Mouse (Mus musculus): ENCODE results near the gene Tspoap1.

The Tspoap1 gene

GRCm38 (mm10) chr11:87745632-87746555 is 14.4 kb upstream of the Tspoap1 start:
- DNase-seq (ENCODE audit: low spot score), result no peak

DNA sequence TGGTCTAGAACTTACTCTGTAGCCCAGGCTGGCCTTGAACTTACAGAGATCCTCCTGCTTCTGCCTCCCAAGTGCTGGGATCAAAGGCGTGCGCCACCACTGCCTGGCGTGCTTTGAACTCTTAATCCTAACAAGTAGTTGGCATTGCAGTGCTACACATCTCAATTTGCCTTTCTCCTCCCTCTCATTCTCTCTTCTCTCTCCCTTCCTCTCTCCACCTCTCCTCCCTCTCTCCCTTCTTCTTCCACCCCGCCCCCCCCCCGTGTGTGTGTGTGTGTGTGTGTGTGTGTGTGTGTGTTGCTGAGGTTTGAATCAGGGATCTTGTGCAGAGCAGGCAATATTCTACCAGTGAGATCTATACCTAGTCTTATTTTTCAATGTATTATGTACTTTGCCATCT is 13.0 kb upstream of the Tspoap1 start:
- DNase-seq (ENCODE audit: low spot score), result no peak

- no peak for DNase-seq (ENCODE audit: low spot score)
These were observed 12.6 kb upstream of the Tspoap1 start for GRCm38 (mm10) chr11:87747716-87748115.

DNA sequence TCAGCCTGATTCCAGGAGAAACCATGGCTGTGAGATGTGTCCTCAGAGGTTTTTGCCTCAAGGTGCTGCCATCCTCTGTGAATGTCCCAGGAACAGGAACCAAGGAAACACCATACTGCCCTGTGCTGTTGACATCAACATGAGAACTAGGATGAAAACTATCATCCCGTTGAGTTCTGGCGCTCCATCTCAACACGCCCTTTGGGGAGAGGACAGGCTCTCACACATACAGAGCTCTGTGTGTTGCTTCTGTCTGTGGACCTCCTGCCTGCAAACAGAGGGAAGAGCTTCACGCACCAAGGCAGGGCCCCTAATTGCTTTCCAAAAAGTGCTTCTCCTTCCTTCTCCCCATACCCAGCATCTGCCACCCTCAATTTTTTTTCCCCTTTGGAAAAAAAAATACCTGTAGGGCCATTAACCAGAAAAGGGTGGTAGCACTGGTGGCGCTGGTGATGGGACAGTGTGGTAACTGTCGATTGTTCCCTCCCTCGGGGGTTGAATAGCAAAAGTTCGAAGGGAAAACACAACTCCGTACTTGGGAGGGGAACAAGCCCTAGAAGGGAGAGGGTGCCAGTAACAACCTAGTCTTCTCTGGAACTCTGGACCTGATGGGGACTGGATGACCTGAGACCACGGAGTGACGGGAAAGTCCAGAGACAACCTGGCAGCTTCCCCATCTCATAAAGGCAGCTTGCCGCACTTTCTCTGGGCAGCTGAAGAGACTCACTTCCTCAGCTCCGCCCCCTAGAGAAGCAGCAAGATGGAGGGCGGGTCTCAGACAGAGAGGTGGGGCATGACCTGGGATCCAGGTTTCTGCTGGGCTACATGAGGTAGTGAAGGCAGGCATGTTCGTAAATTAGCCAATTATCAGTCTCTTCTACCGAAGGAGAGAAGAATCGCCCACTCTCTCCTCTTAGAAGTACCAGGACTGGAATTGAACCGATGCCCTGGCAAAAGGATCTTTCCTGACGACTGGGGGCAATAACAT is 11.9 kb upstream of the Tspoap1 start:
- no peak for DNase-seq (ENCODE audit: low spot score)

- no peak for DNase-seq (ENCODE audit: low spot score)
These were observed 10.9 kb upstream of the Tspoap1 start for GRCm38 (mm10) chr11:87749192-87750042.

DNA sequence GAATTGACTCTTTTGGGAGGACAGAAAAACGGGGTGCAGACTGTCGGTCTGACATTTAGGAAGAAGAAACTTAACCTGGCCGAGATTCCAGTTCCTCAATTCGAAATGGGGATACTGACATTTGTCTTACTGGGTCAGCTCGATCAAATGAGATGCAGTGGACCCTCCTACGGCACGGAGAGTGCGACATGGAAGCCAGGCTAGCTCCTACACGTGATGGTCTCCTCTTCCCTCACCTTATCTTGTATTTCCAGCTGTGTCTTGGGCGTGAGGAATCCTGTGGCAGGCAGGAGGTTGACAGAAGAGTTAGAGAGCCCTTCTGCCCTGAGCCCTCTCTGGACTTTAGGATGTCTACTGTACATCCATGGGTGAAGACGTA is 10.3 kb upstream of the Tspoap1 start:
- DNase-seq (ENCODE audit: low spot score), result no peak

- DNase-seq (ENCODE audit: low spot score), result no peak
These were observed 9.8 kb upstream of the Tspoap1 start for GRCm38 (mm10) chr11:87750521-87750920.

DNA sequence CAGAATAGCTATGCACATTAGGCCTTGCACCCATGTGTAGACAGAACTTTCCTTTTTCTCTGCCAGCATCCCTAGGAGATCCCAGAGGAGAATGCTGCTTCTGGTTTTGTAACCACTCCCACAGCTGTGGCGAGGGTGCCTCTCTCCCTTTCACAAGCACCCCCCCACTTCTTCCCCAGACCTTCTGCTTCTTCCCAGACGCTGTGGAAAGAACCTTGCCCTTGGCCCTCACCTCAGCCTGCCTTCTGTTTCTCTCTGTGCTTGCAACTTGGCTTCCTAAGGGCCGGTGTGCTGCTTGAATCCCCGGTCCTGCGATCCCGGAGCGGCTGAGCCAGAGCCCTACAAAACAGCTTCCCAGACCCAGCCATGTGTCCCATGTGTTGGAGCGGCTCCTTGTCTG is 9.3 kb upstream of the Tspoap1 start:
- no peak for DNase-seq (ENCODE audit: low spot score)

DNA sequence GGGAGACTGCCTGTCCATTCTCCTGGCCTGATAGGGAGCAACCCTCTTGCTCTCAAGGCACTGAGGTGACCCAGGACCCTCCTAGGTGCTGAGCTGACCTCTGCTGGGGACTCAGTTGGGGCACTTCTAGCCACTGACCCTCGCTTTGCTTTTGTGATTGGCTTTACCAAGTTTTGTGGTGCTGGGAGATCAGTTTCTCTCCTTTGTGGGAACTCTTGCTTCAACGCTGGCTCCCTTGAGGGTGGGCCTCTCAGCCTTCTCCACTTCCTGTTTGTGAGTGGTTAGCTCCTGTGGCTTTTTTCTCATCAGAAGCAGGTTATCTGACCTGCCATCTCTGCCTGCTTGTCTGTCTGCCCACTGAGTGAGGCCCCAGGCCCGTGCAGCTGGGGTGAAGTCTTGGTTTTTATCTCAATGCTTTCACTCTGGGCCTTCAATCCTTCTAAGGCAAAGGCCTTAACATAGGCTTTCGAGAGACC is 8.8 kb upstream of the Tspoap1 start:
- no peak for DNase-seq (ENCODE audit: low spot score)

DNA sequence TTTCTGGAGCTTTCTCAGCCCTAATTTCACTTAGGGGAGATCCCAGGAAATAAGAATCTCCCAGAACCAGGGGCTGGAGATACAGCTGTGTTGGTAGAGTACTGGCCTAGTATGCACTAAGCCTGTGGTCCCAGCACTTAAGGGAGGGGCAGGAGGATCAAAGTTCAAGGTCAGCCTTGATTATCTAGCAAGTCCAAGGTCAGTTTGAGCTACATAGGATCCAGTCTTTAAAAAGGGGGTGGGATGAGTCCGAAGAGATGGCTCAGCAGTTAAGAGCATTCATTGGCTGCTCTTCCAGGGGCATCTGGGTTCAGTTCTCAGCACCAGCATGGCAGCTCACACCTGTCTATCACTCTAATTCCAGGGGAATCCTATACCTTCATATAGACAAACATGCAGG is 8.0 kb upstream of the Tspoap1 start:
- no peak for DNase-seq (ENCODE audit: low spot score)

DNA sequence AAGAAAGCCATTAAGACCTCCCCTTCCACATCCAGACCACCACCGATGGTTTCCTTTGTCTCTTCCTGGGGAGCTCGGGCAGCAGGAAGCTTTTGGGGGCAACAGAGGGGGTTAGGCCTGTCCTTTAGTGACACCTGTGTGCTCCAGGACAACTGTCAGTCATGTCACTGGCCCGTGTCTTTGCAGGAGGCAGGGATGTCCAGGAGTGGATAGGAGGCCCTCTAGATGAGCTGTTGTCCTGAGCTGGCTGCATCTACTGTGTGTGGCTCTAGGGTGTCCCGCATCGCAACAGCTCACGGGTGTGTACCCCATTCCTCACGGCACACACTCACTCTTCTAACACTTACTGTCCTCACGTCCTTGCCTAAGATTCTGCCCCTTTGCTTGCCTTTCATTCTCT is 7.1 kb upstream of the Tspoap1 start:
- DNase-seq (ENCODE audit: low spot score), result no peak

GRCm38 (mm10) chr11:87753891-87754501 is 6.3 kb upstream of the Tspoap1 start:
- DNase-seq (ENCODE audit: low spot score), result no peak

- DNase-seq (ENCODE audit: low spot score), result no peak
These were observed 5.7 kb upstream of the Tspoap1 start for GRCm38 (mm10) chr11:87754603-87755002.

GRCm38 (mm10) chr11:87755360-87756017 is 4.9 kb upstream of the Tspoap1 start:
- DNase-seq (ENCODE audit: low spot score), result no peak

DNA sequence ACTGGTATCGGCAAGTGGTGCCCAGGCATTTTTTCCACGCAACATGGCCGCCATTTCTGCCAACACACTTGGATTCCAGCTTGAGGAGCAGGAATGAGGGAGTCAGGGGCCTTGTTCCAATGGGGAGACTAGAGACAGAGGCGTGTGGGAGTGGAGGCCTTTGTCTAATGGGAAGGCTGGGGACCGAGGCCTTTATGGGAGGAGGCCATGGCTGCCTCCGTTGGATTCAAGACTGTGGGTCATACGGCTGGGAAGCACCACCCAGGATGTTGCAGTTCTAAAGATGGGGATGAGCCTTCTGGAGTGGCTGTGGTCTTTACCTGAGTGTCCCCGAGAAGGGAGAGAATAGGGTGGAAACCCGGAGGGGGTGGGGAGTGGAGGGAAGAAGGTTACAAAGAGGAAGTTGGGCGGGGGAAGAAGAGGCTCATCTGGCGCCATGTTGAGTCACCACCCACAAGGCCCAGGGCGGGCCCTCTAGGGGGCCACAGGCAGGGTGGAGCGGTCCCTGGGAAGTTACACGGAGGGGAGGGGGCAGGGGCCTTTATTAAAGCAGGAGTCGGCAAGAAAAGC is 4.0 kb upstream of the Tspoap1 start:
- DNase-seq (ENCODE audit: low spot score), result no peak

DNA sequence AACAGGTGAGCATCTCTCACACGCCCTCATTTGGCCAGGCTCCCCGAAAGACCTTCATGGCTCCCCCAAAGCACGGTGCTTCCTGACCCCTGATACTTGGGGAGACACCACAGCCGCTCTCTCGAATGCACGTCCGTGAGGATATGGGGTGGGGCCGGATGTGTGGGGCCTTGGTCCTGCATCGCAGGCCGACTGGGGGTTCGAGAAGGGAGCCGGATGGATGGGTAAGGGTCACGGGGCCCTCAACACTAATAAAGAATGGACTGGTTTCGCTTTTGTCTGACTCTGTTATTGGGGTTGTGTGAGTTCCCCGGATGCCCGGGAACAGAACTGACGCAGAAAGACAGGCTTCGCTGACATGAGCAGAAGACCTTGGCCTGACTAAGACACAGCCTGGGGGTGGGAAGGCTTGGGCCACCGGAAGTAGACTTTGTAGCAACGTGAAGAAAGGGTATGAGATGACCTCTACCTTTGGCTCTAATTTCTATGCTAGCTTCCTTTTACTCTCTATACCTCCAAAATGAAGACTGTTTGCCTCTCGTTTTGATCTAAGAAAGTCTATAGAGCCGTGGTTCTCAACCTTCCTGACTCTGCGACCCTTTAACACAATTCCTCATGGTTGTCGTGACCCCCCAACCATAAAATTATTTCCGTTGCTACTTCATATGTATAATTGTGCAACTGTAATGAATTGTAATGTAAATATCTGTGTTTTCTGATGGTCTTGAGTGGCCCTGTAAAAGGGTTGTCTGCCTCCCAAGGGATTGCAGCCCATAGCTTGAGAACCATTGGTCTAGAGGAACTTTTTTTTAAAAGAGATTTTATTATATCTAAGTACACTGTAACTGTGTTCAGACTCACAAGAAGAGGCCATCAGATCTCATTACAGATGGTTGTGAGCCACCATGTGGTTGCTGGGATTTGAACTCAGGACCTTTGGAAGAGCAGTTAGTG is 3.1 kb upstream of the Tspoap1 start:
- DNase-seq (ENCODE audit: low spot score), result no peak

GRCm38 (mm10) chr11:87758161-87758911 is 2.0 kb upstream of the Tspoap1 start:
- no peak for DNase-seq (ENCODE audit: low spot score)

- no peak for DNase-seq (ENCODE audit: low spot score)
These were observed 1.3 kb upstream of the Tspoap1 start for GRCm38 (mm10) chr11:87758957-87759608.

Measured in ovary, postnatal 36 days (tissue).